Mouse (Mus musculus) cortical plate, adult 2 months (tissue): ENCODE measurements around the gene Alkbh7.

Experiments
- CTCF ChIP-seq: fragments of 200-500 bp; IDR thresholded peaks from 2 replicates; pipeline ENCODE4 v1.5.1; 2011; ENCODE audit warnings: mild to moderate bottlenecking, control low read depth, low read length; ENCODE audit not compliant: insufficient read depth; ENCODE audit errors: extremely low read depth
- POLR2A ChIP-seq: fragments of 200-500 bp; IDR thresholded peaks from 2 replicates; pipeline ENCODE4 v1.6.1; 2011; ENCODE audit warnings: mild to moderate bottlenecking, low read length, control low read depth; ENCODE audit not compliant: insufficient read depth; ENCODE audit errors: extremely low read depth

- TF ChIP-seq CTCF (no peak), POLR2A (no peak)
Observed at GRCm38 (mm10) chr17:57003994-57004393, 6.9 kb downstream of the Alkbh7 start.
